Comparison of ENCODE assay signal across 8 mouse cellular contexts in the genomic region with DNA sequence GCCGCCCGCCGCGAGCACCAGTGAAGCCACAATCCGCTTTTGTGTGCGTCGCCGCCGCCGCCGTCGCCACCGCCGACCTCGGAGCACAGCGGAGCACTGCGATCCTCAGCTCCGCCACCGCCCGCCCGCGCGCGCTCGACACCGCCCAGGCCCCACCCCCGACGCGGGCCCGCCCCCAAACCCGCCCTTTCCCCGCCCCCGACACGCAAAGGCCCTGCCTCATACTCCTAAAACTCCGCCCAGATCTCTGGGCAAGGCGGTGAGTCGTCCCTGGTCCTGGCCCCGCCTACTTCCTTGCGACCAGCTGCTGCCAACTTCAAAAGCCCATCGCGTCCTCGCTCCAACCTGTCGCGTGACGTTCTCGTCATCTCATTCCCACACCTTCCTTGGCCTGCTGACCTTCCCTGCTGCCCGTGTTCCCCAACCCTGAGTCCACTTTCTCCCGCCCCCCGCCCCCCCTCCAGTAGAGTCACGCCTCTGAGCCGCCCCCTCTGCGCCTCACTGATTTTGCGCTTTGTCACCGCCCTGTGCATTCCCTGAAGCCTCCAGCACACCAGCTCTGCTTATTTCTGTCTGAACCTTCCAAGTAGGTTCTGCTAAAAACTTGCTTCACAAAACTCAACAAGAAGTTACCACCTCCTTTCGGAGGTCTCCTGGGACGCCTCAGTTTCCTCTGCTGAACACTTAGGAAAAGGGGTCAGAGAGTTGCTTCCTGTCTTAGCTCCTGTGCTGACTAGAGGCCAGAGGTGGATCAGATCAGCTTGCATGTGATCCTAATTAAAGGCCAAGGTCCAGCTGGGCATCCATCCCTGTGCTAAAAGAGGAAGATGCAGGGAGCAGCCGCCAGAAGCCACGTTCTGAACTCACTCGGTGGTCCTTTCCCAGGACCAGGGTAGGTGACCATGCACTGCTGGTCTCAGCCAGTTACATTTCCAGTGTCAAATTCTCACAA. TPM values are rescaled to one million over a fixed set of nuclear protein-coding genes. Genes with fewer than 3 reads are reported as not detected.
DNase-seq lines count a peak whose midpoint lies in the region; ATAC-seq lines count a peak whose summit lies in the region.

A gene (minus strand): TSS at position 678 of the 952 bp plus-strand sequence.

- peak within 1 kb of the TSS; percentile 77 for H3K27ac ChIP-seq in hindbrain, embryonic 12.5 days

- peaks cover 3% of the 10 kb centered on the region; the same call in 1 of the 2 replicates for H3K36me3 ChIP-seq in hindbrain, embryonic 12.5 days

- peak within 1 kb of the TSS; percentile 88 for H3K4me3 ChIP-seq in hindbrain, embryonic 12.5 days

- under 1% methylated on average over 46 of the region's 59 CpGs for WGBS in hindbrain, embryonic 12.5 days

- peak; percentile 97 for DNase-seq in NIH3T3 (ENCODE audit: low read depth)
- peak; percentile 92 for DNase-seq in cerebellum, adult 9-11 months
- DNase-seq in frontal cortex, postnatal 10 days (ENCODE audit: low spot score in 2 of 2): peak; percentile 88
- DNase-seq in layer of hippocampus, postnatal 36 days: peak; percentile 85 to 86
- peak; percentile 97 for DNase-seq in lung, postnatal 36 days
- DNase-seq in retina, postnatal 1 day: peak; percentile 97
- peak; percentile 77 to 87 for DNase-seq in urinary bladder, adult 18-20 months (ENCODE audit: low spot score in 2 of 2)

- H3K27me3 ChIP-seq in hindbrain, embryonic 12.5 days: 0 out of 2 replicates have a peak, but pooled peaks cover 2% of the 10 kb centered on the region

- H3K9ac ChIP-seq in hindbrain, embryonic 12.5 days: peak within 1 kb of the TSS; percentile 90

- peak within 1 kb of the TSS; percentile 78 for H3K4me2 ChIP-seq in hindbrain, embryonic 12.5 days (replicated peaks)

- H3K4me1 ChIP-seq in hindbrain, embryonic 12.5 days: peaks cover 25% of the 10 kb centered on the region

- no peaks in the 10 kb centered on the region for H3K9me3 ChIP-seq in hindbrain, embryonic 12.5 days (replicated peaks)

- peak; percentile 90 for ATAC-seq in hindbrain, embryonic 12.5 days (ENCODE audit: low FRiP score)

RNA-seq across cellular contexts. Expression of the gene that starts here (rescaled TPM):
- polyA plus RNA-seq in hindbrain, embryonic 12.5 days (2016; fragmentation: Nextera tagmentation; extraction: Ambion mirVana): 18.7 TPM in 2 replicates
- 100 to 1,000 TPM in 1 of 2 experiments, 10 to 100 TPM in 1; 93.1 to 105 TPM for total RNA-seq in layer of hippocampus, postnatal 36 days (2021)

Comparison
In these comparisons a context has a peak if more than half of its experiments do, and no peak if none do; other contexts are left out.
1. Peak in every context shown above with its lines: DNase-seq, ATAC-seq, H3K4me3 ChIP-seq and H3K27ac ChIP-seq.